Mouse (Mus musculus) c-Kit-positive CD71-positive TER-119-positive erythroid progenitor cells, embryonic 14.5 days (primary cell): ENCODE measurements around the gene Prmt2.
A peak's percentile ranks its signal among the peaks of the same experiment; 100 is the strongest.

Source experiments
- DNase-seq: peaks from one replicate; pipeline ENCODE4 v3.0.0-alpha.2; 2013; ENCODE audit warnings: low spot score

The Prmt2 gene

GRCm38 (mm10) chr10:76237341-76238225, at the start of gene Prmt2:
Gene Prmt2, minus strand, starts transcription at chr10:76237865.
- peak; percentile 91 for DNase-seq

DNA sequence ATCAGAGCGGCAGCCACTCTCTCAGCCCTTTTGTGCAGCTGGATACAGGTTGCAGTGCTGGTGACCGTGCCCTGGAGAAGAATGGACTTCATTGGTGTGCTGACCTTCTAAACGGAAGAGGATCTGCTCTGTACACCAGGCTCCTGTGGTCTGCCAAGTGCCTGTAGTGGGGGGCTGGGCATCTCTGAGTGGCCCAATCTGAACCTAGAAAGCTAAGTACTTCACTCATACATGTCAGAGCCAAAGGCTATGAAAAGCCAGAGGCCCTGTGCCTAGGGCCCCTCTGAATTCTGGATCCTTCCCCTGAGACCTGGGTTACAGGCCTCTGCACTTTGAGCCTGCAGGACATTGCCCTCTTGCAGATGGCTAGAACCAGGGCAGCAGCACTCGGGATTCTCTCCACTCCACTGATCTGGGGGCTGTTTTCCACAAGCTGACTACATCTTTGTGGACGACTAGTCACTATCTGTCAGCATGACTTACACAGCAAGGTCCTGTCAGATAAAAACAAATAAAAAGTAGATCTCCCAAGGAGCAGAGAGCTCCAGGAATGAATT, 41.0 kb upstream of the Prmt2 start:
- DNase-seq: no peak

- no peak for DNase-seq
Observed at GRCm38 (mm10) chr10:76275256-76275655, 37.6 kb upstream of the Prmt2 start.

DNA sequence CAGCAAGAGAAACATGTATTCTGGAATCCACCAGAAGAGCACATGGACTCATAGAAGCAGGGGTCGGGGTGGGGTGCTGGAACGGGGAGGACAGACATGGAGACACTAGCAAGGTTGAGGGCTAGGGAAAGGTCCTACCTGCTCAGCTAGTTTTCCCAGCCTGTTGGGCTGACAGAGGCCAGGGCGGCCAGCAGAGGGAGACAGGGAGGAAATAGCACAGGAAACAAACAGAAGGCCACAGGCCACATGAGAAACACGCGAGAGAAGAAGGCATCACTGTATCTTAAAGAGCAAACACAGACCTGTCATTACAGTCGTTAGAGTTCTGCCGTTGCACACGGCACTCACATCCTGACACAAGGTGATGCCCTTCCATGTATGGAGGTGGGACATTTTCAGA, 33.6 kb upstream of the Prmt2 start:
- peak; percentile 3 for DNase-seq

GRCm38 (mm10) chr10:76262431-76262830, 24.8 kb upstream of the Prmt2 start:
- DNase-seq: no peak

DNA sequence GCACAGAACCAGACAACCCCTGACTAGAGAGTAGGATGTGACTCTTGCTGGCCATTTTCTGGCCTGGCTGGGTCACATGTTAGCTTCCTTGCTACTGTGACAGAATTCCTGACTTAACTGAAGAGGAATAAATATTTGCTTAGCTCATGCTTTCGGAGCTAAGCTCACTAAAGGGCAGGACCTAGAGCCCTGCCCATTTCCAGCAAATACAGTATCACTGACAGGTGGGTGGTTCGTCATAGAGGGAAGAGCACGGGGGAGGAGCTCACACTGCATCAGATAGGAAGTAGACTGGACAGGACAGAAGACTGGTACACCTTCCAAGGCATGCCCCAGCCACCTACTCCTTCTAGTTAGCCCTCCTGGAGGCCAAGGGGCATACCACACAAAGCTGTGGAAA, 23.8 kb upstream of the Prmt2 start:
- no peak for DNase-seq

DNA sequence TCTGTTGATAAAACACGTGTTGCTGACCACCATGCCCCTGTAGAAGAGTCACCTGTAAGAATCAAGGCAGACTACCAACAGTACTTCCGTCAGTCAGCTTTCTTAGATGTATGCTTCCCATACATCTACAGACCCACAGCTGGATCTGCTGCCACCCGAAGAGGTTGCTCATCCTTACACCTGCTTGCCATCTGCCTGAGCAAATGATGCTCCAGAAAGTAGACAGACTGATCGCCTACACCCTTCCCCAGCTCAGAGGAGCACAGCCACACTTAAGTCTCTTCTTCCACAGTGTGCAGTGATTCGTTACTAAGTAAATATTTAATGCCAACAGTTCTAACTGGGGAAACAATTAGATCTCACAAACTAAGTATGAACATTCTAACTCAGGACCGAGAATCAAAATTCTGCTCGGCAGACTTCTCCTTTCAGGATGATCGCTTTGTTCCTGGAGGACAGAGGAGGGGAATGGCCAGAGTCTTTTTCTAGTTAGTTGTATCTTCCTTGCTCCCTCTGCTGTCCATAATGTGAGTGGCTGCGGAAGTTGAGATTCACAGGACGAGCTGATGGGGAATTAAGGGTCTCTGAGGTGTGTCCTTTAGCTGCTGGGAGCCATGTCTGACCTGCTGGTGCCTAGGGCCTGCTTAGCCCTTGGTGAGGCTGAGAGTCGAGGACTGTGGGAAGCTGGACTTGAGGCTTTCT, 22.8 kb upstream of the Prmt2 start:
- no peak for DNase-seq

GRCm38 (mm10) chr10:76259566-76260232, 22.0 kb upstream of the Prmt2 start:
- no peak for DNase-seq

GRCm38 (mm10) chr10:76257719-76258390, 20.2 kb upstream of the Prmt2 start:
- no peak for DNase-seq

GRCm38 (mm10) chr10:76257231-76257630, 19.6 kb upstream of the Prmt2 start:
- DNase-seq: no peak

DNA sequence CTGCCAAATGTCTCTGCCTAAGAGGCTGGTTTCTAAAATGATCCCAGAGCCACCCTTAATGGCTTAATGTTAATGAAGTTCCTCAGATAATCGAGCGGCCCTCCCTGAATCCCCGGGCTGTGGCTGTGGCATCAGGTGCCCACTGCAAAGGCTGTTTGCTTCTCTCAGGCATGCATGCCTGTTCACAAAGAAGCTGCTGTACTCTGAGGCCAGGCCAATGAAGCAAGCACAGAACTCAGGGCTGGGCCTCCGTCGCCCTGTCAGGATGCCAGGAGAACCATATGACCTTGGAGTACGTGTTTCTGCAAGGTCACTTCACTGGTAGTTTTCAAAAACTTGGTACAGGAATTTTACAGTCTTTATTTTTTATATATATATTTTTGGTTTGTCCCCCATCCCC, 18.0 kb upstream of the Prmt2 start:
- no peak for DNase-seq

GRCm38 (mm10) chr10:76253536-76253935, 15.9 kb upstream of the Prmt2 start, which contains the start of gene S100b:
Gene S100b, plus strand, starts transcription at chr10:76253853.
- no peak for DNase-seq

DNA sequence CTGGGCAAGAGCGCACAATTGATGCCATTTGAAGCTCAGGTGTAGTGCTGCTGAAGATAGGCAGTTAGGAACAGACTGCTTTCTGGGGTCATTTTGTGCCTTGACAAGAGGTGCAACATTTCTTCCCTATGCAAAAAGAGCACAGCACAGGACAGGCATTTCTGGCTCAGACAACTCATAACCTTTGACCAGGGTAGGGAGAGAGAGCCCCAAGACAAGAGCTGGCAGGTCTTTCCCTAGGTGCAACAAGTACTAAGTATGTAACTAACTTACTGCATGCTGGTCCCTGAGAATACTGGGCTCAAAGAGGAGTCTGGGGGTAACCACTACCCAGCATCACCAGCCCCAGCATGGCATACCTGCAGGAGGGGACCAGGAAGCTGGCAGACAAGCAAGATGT, 15.4 kb upstream of the Prmt2 start:
- DNase-seq: no peak

DNA sequence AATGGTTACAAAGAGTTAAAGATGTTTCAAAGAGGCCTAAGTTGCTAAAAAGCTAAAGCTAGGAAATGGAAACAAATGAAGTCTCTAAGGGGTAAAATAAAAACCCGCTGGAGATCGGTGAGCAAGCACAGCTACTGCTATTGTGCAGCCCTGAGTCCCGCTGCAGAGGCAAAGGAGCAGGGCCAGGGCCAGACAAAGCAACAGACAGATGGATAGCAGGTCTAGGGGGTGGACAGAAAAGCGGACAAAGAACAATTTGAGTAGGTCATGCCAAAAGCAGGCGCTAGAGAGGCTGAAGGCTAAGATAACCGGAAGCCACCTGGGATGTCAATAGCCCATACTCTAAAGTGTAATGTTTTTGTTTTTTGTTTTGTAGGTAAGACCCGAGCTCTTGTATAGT, 13.2 kb upstream of the Prmt2 start:
- DNase-seq: no peak

DNA sequence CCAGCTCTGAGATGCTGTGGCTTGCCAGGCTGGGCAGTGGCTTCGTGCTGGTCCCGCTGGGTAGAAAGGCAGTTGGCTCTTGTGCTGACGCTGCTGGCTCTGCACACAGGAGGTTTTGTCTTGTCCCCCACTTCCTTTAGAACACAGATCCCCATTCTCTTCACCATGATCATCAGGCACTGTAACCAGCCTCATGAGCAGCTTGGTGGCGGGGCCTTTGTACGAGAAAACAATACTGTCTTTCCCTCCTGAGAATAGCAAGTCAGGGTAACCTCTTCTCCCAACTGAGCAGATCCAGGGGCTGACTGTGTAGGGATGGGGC, 10.9 kb upstream of the Prmt2 start:
- DNase-seq: no peak

- no peak for DNase-seq
Observed at GRCm38 (mm10) chr10:76247960-76248646, 10.4 kb upstream of the Prmt2 start.

GRCm38 (mm10) chr10:76246601-76247000, 8.9 kb upstream of the Prmt2 start:
- DNase-seq: no peak

DNA sequence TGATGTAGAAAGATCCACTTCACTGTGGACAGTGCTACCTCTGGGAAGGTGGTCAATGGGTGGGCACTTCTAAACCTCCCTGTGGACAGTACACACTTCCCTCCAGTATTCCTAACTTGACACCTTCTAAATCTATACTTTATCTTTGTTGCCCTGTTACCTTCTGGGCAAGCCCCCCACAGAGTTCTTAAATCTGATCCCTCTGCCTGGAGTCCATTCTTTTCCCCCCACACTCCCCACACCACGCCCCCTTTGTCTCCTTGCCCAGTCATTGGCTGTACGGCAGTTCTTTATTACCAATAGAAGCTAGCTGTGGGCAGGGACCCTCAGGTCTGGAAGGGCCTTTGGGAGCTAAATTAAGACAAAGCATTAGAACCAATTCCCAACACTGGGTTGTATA, 7.4 kb upstream of the Prmt2 start:
- DNase-seq: no peak

DNA sequence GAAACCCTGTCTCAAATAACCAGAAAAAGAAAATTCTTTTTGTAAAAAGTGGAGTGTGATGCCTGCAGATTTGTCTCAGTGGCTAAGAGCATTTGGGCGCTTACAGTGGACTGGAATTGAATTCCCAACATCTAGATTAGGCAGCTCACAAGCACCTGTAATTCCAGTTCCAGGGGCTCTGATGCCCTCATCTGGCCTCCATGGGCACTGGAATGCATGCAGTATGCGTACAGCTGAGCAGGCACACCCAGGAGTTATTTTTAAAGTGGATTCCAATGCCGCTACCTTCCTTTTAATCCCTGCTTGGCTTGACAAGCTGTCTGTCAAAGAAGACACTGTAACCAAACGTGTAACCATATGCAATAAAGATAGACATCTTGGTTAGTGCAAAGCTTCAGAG, 1.7 kb upstream of the Prmt2 start:
- DNase-seq: no peak

DNA sequence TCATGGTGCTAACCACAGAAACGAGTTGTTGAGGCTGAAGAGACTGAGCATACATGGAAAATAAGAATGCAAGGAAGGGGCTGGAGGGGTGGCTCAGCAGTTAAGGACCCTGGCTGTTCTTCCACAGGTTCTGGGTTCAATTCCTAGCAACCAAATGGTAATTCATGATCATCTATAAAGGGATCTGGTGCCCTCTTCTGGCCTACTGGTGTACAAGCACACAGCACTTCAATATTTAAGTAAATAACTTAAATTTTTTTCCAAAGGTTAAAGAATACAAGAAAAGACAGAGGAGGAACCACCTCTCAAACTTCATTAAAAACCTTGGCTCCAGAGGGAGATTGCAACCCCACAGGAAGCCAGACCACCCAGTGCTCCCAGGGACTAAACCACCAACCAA, 8.0 kb downstream of the Prmt2 start:
- no peak for DNase-seq

GRCm38 (mm10) chr10:76225944-76226343, 11.7 kb downstream of the Prmt2 start:
- DNase-seq: no peak

DNA sequence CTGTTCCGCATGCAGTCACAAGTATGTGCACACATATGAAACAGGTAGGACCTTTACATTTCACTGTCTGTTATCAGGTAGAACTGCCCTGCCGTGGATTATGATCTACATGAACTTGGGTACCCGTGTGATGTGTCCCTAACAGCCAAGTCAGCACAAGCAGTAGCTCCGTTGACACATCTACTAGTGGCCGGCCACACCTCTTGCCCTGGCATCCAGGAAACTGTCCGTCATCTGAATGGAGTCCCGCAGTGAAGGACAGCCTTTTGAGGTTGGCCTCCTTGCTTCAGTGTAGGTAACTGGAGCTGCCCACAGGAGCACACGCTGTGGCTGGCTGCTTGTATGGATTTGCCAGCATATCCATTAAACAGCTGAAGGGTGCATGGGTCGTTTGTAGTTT, 19.4 kb downstream of the Prmt2 start:
- no peak for DNase-seq
